Mouse (Mus musculus) C2C12 (cell line): Measurements from ENCODE around the gene Nat10.

Experiments
- CEBPB ChIP-seq: IDR thresholded peaks from one replicate; pipeline ENCODE4 v1.6.1; 2011; ENCODE audit warnings: low read depth, mild to moderate bottlenecking, control low read depth, moderate library complexity
- CTCF ChIP-seq: IDR thresholded peaks from one replicate; pipeline ENCODE4 v1.5.1; 2011; ENCODE audit not compliant: control insufficient read depth, insufficient read depth, insufficient read length
- MAX ChIP-seq: IDR thresholded peaks from one replicate; pipeline ENCODE4 v1.6.1; 2011; ENCODE audit warnings: mild to moderate bottlenecking, control low read depth
- MYOD1 ChIP-seq: IDR thresholded peaks from one replicate; pipeline ENCODE4 v1.6.1; 2011; ENCODE audit warnings: low read depth; ENCODE audit not compliant: control insufficient read depth, insufficient read length
- MYOG ChIP-seq: IDR thresholded peaks from one replicate; pipeline ENCODE4 v1.6.1; 2011; ENCODE audit not compliant: control insufficient read depth, insufficient read length; ENCODE audit errors: extremely low read depth
- USF1 ChIP-seq: IDR thresholded peaks from one replicate; pipeline ENCODE4 v1.6.1; 2011; ENCODE audit warnings: low read depth, mild to moderate bottlenecking, control low read depth, moderate library complexity

DNA sequence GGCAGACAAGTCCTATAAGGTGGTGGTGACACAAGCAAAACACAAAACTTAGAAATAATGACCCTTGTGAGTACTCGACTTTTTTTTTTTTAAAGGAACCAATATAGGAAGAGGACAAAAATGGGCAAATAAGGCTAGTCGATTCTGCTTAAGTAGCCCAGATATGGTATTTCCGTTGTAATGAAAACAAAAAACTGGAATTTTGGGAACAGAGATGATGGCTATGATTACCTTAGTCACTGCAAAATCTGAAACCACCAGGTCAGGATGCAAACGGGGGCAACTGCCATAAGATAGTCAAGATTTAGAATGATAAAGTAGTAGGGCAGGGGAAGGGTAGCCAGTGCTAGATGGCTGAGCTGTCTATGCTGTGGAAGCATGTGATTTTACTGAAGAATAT lies 923 bp upstream of the Nat10 start:
- TF ChIP-seq MYOG (no peak), CTCF (no peak), MYOD1 (no peak), USF1 (no peak), MAX (no peak), CEBPB (no peak)
